Comparison of ENCODE assay signal across 8 mouse cellular contexts in genomic region chr8:71476099-71476940, GRCm38 (mm10). TPM values are rescaled to one million over a fixed set of nuclear protein-coding genes. Genes with fewer than 3 reads are reported as not detected.
DNase-seq lines count a peak whose midpoint lies in the region; ATAC-seq and TF ChIP-seq lines count a peak whose summit lies in the region.

No protein-coding gene starts in this region.

- peak overlapping the region; percentile 71 for H3ac ChIP-seq in myocyte (ENCODE audit: control insufficient read depth, insufficient read length)

- peaks cover 25% of the 10 kb centered on the region for H3K27me3 ChIP-seq in heart, embryonic 11.5 days (ENCODE audit: control insufficient read depth, insufficient read depth, low read length)
- H3K27me3 ChIP-seq in kidney, embryonic 14.5 days (ENCODE audit: control insufficient read depth, insufficient read depth, low read length) = no peaks in the 10 kb centered on the region
- no peaks in the 10 kb centered on the region for H3K27me3 ChIP-seq in liver, adult 2 months (ENCODE audit: control insufficient read depth, insufficient read depth, low read length)
- H3K27me3 ChIP-seq in myocyte (ENCODE audit: control insufficient read depth, insufficient read depth, insufficient read length) = no peaks in the 10 kb centered on the region
- no peaks in the 10 kb centered on the region for H3K27me3 ChIP-seq in splenic B cell, adult 2 months (ENCODE audit: control insufficient read depth, insufficient read depth, low read length, poor library complexity, severe bottlenecking)

- no peak for TF ChIP-seq CTCF in embryonic fibroblast, embryonic 13.5 days (IDR thresholded peaks at IDR 0.05; ENCODE audit: borderline replicate concordance, insufficient read depth, low read length)
- peak; percentile 29; the same call in 1 of the 2 replicates for TF ChIP-seq CTCF in liver, adult 2 months (IDR thresholded peaks at IDR 0.05; ENCODE audit: low read depth, low read length)

- peak overlapping the region; percentile 40; the same call in 1 of the 2 replicates for H3K4me3 ChIP-seq in embryonic fibroblast, embryonic 13.5 days (ENCODE audit: insufficient read depth, low read length)
- peak overlapping the region; percentile 60 for H3K4me3 ChIP-seq in heart, embryonic 11.5 days (ENCODE audit: low read depth, low read length)
- H3K4me3 ChIP-seq in kidney, embryonic 14.5 days (ENCODE audit: low read length) = peak overlapping the region; percentile 53
- H3K4me3 ChIP-seq in liver, adult 2 months (ENCODE audit: insufficient read depth, low read depth, low read length) = peak overlapping the region; percentile 90
- H3K4me3 ChIP-seq in myocyte = no peak overlapping the region

- peak overlapping the region; percentile 88 for H3K4me2 ChIP-seq in heart, embryonic 11.5 days
- H3K4me2 ChIP-seq in kidney, embryonic 14.5 days (replicated peaks; ENCODE audit: low read depth, low read length) = peak overlapping the region; percentile 89
- H3K4me2 ChIP-seq in myocyte (ENCODE audit: low read depth) = peak overlapping the region; percentile 61

- H3K36me3 ChIP-seq in heart, embryonic 11.5 days (ENCODE audit: control insufficient read depth, insufficient read depth, low read length) = peaks cover 12% of the 10 kb centered on the region
- H3K36me3 ChIP-seq in kidney, embryonic 14.5 days (ENCODE audit: control insufficient read depth, insufficient read depth, low read length) = peaks cover 40% of the 10 kb centered on the region
- no peaks in the 10 kb centered on the region for H3K36me3 ChIP-seq in liver, adult 2 months (ENCODE audit: control insufficient read depth, insufficient read depth, low read length)
- peaks cover 5% of the 10 kb centered on the region for H3K36me3 ChIP-seq in myocyte (ENCODE audit: control insufficient read depth, insufficient read depth)
- H3K36me3 ChIP-seq in splenic B cell, adult 2 months (ENCODE audit: control insufficient read depth, insufficient read depth, low read length, poor library complexity, severe bottlenecking) = no peaks in the 10 kb centered on the region; the same call in 1 of the 2 replicates

- peak; percentile 91 for DNase-seq in A20 (ENCODE audit: low read depth, low spot score)
- peak; percentile 72 to 77 for DNase-seq in adrenal gland, postnatal 4 days (ENCODE audit: low spot score in 2 of 2)
- DNase-seq in liver, adult 2 months (ENCODE audit: extremely low read depth, low read depth, low spot score) = no peak
- peak; percentile 68 for DNase-seq in splenic B cell, adult 2 months (ENCODE audit: low read depth, low spot score)

- H3K9me3 ChIP-seq in heart, embryonic 11.5 days (replicated peaks; ENCODE audit: control insufficient read depth, low read length) = no peaks in the 10 kb centered on the region
- no peaks in the 10 kb centered on the region for H3K9me3 ChIP-seq in kidney, embryonic 14.5 days (ENCODE audit: control insufficient read depth, low read length)

- ATAC-seq in heart, embryonic 11.5 days (replicated peaks; ENCODE audit: insufficient number of reproducible peaks, low FRiP score, low TSS enrichment) = peak; percentile 52
- peak; percentile 75 for ATAC-seq in kidney, embryonic 14.5 days (ENCODE audit: low FRiP score, low TSS enrichment)

- peak overlapping the region; percentile 62 for H3K27ac ChIP-seq in embryonic fibroblast, embryonic 13.5 days (ENCODE audit: insufficient read depth, low read length)
- H3K27ac ChIP-seq in heart, embryonic 11.5 days (ENCODE audit: low read depth, low read length) = peak overlapping the region; percentile 78
- H3K27ac ChIP-seq in kidney, embryonic 14.5 days (ENCODE audit: low read depth, low read length) = peak overlapping the region; percentile 68
- peak overlapping the region; percentile 84 for H3K27ac ChIP-seq in liver, adult 2 months (replicated peaks; ENCODE audit: insufficient read depth, low read depth, low read length)

- TF ChIP-seq POLR2A in embryonic fibroblast, embryonic 13.5 days (IDR thresholded peaks at IDR 0.05; ENCODE audit: low read depth, low read length) = peak; percentile 39; the same call in 1 of the 2 replicates
- no peak for TF ChIP-seq POLR2A in liver, adult 2 months (IDR thresholded peaks at IDR 0.05; ENCODE audit: extremely low read depth, insufficient read depth, low read length)
- TF ChIP-seq POLR2A in myocyte (IDR thresholded peaks at IDR 0.05; ENCODE audit: insufficient read length, low read depth) = peak; percentile 48

- peak overlapping the region; percentile 71 for H3K9ac ChIP-seq in heart, embryonic 11.5 days (ENCODE audit: low read depth, low read length)
- peak overlapping the region; percentile 72 for H3K9ac ChIP-seq in kidney, embryonic 14.5 days (ENCODE audit: low read depth, low read length)
- H3K9ac ChIP-seq in liver, adult 2 months (ENCODE audit: low read depth, low read length) = peak overlapping the region; percentile 90

- H3K4me1 ChIP-seq in embryonic fibroblast, embryonic 13.5 days (ENCODE audit: control insufficient read depth, insufficient read depth, low read length) = 0 out of 2 replicates have a peak, but pooled peaks cover 3% of the 10 kb centered on the region
- H3K4me1 ChIP-seq in heart, embryonic 11.5 days (ENCODE audit: control insufficient read depth, insufficient read depth, low read length) = 0 out of 2 replicates have a peak, but pooled peaks cover 5% of the 10 kb centered on the region
- peaks cover 14% of the 10 kb centered on the region for H3K4me1 ChIP-seq in kidney, embryonic 14.5 days (ENCODE audit: control insufficient read depth, insufficient read depth, low read length)
- H3K4me1 ChIP-seq in liver, adult 2 months (ENCODE audit: control insufficient read depth, insufficient read depth, low read length) = peaks cover 2% of the 10 kb centered on the region; the same call in 1 of the 2 replicates

- under 1% methylated on average over 98 of the region's 121 CpGs for WGBS in heart, embryonic 11.5 days (ENCODE audit: insufficient replicate concordance)
- 1% methylated on average over 54 of the region's 121 CpGs for WGBS in kidney, embryonic 14.5 days
- WGBS in liver, adult 2 months = under 1% methylated on average over 119 of the region's 121 CpGs

- no peaks in the 10 kb centered on the region for H3K79me2 ChIP-seq in liver, adult 2 months (ENCODE audit: control insufficient read depth, insufficient read depth, low read length)
- H3K79me2 ChIP-seq in myocyte (ENCODE audit: control insufficient read depth, insufficient read depth) = peaks cover 4% of the 10 kb centered on the region

TF ChIP-seq in myocyte, 11 proteins besides CTCF, POLR2A, EP300 and RAD21 (continues in another document):
- TF ChIP-seq MAX (IDR thresholded peaks at IDR 0.05; ENCODE audit: low read depth) (no peak), CEBPB (IDR thresholded peaks at IDR 0.05; ENCODE audit: insufficient read depth, poor library complexity, severe bottlenecking) (no peak), SRF (IDR thresholded peaks at IDR 0.05; ENCODE audit: control insufficient read depth, insufficient read length, low read depth) (no peak), POLR2AphosphoS2 (IDR thresholded peaks at IDR 0.05; ENCODE audit: insufficient read length, low read depth) (peak; percentile 83), REST (IDR thresholded peaks at IDR 0.05; ENCODE audit: insufficient read depth, insufficient read length) (no peak)

RNA-seq across cellular contexts. Expression of gene Dda1, which starts 7.3 kb away (rescaled TPM):
- total RNA-seq in adrenal gland, postnatal 4 days (2021) = 10 to 100 TPM; 61.2 to 61.4 TPM
- 63.1 and 70.4 TPM in 2 replicates for polyA plus RNA-seq in embryonic fibroblast, embryonic 13.5 days (2011; ENCODE audit: insufficient read length, low read depth, missing spikeins)
- 95.9 and 102 TPM in 2 replicates for polyA plus RNA-seq in heart, embryonic 11.5 days (2014; fragmentation: Nextera tagmentation; extraction: Ambion mirVana)
- 106 and 113 TPM in 2 replicates for polyA plus RNA-seq in kidney, embryonic 14.5 days (2014; fragmentation: Nextera tagmentation; extraction: Ambion mirVana)
- total RNA-seq in liver, adult 2 months (2014; rRNA removed) = 7.7 and 8.3 TPM in 2 replicates
- polyA plus RNA-seq in liver, adult 2 months (2012; rRNA removed) = 32.5 and 34.1 TPM in 2 replicates
- 117 TPM for polyA plus RNA-seq in myocyte (2012; fragmentation: generic; extraction: Trizol)

RNA-seq across cellular contexts. Expression of gene Ano8, which starts 9.4 kb away (rescaled TPM):
- total RNA-seq in adrenal gland, postnatal 4 days (2021) = 10 to 100 TPM; 25.9 to 26.3 TPM
- 15.4 and 15.6 TPM in 2 replicates for polyA plus RNA-seq in embryonic fibroblast, embryonic 13.5 days (2011; ENCODE audit: insufficient read length, low read depth, missing spikeins)
- polyA plus RNA-seq in heart, embryonic 11.5 days (2014; fragmentation: Nextera tagmentation; extraction: Ambion mirVana) = 0.90 and 1.4 TPM in 2 replicates
- 2.9 and 3.4 TPM in 2 replicates for polyA plus RNA-seq in kidney, embryonic 14.5 days (2014; fragmentation: Nextera tagmentation; extraction: Ambion mirVana)
- 2.3 and 3.8 TPM in 2 replicates for total RNA-seq in liver, adult 2 months (2014; rRNA removed)
- polyA plus RNA-seq in liver, adult 2 months (2012; rRNA removed) = 3.7 and 5.2 TPM in 2 replicates
- polyA plus RNA-seq in myocyte (2012; fragmentation: generic; extraction: Trizol) = 27.5 TPM

RNA-seq across cellular contexts. Expression of gene Mrpl34, which starts 11.6 kb away (rescaled TPM):
- 10 to 100 TPM; 87.7 to 89.8 TPM for total RNA-seq in adrenal gland, postnatal 4 days (2021)
- polyA plus RNA-seq in embryonic fibroblast, embryonic 13.5 days (2011; ENCODE audit: insufficient read length, low read depth, missing spikeins) = 36.9 and 50.5 TPM in 2 replicates
- polyA plus RNA-seq in heart, embryonic 11.5 days (2014; fragmentation: Nextera tagmentation; extraction: Ambion mirVana) = 163 and 169 TPM in 2 replicates
- polyA plus RNA-seq in kidney, embryonic 14.5 days (2014; fragmentation: Nextera tagmentation; extraction: Ambion mirVana) = 178 and 192 TPM in 2 replicates
- total RNA-seq in liver, adult 2 months (2014; rRNA removed) = 35.1 and 48.2 TPM in 2 replicates
- 104 and 123 TPM in 2 replicates for polyA plus RNA-seq in liver, adult 2 months (2012; rRNA removed)
- 79.0 TPM for polyA plus RNA-seq in myocyte (2012; fragmentation: generic; extraction: Trizol)

RNA-seq across cellular contexts. Expression of gene Gtpbp3, which starts 11.6 kb away (rescaled TPM):
- 10 to 100 TPM; 30.6 to 32.0 TPM for total RNA-seq in adrenal gland, postnatal 4 days (2021)
- polyA plus RNA-seq in embryonic fibroblast, embryonic 13.5 days (2011; ENCODE audit: insufficient read length, low read depth, missing spikeins) = 10.5 and 12.5 TPM in 2 replicates
- polyA plus RNA-seq in heart, embryonic 11.5 days (2014; fragmentation: Nextera tagmentation; extraction: Ambion mirVana) = 4.8 and 5.3 TPM in 2 replicates
- polyA plus RNA-seq in kidney, embryonic 14.5 days (2014; fragmentation: Nextera tagmentation; extraction: Ambion mirVana) = 6.6 and 8.4 TPM in 2 replicates
- total RNA-seq in liver, adult 2 months (2014; rRNA removed) = 11.6 and 12.7 TPM in 2 replicates
- 12.9 and 15.5 TPM in 2 replicates for polyA plus RNA-seq in liver, adult 2 months (2012; rRNA removed)
- polyA plus RNA-seq in myocyte (2012; fragmentation: generic; extraction: Trizol) = 17.5 TPM

RNA-seq across cellular contexts. Expression of gene Abhd8, which starts 12.9 kb away (rescaled TPM):
- total RNA-seq in adrenal gland, postnatal 4 days (2021) = 10 to 100 TPM; 58.9 to 65.9 TPM
- polyA plus RNA-seq in embryonic fibroblast, embryonic 13.5 days (2011; ENCODE audit: insufficient read length, low read depth, missing spikeins) = 19.4 and 20.9 TPM in 2 replicates
- 17.0 and 20.4 TPM in 2 replicates for polyA plus RNA-seq in heart, embryonic 11.5 days (2014; fragmentation: Nextera tagmentation; extraction: Ambion mirVana)
- polyA plus RNA-seq in kidney, embryonic 14.5 days (2014; fragmentation: Nextera tagmentation; extraction: Ambion mirVana) = 26.5 and 32.5 TPM in 2 replicates
- 3.1 and 5.0 TPM in 2 replicates for total RNA-seq in liver, adult 2 months (2014; rRNA removed)
- 6.7 and 11.7 TPM in 2 replicates for polyA plus RNA-seq in liver, adult 2 months (2012; rRNA removed)
- 67.0 TPM for polyA plus RNA-seq in myocyte (2012; fragmentation: generic; extraction: Trizol)
